Mouse (Mus musculus): ENCODE measurements around the gene Pde2a. TPM values are rescaled to one million over a fixed set of nuclear protein-coding genes. Genes with fewer than 3 reads are reported as not detected.

Pde2a gene
- 11.4 and 17.6 TPM in 2 replicates for polyA plus RNA-seq (2012; rRNA removed)

DNA sequence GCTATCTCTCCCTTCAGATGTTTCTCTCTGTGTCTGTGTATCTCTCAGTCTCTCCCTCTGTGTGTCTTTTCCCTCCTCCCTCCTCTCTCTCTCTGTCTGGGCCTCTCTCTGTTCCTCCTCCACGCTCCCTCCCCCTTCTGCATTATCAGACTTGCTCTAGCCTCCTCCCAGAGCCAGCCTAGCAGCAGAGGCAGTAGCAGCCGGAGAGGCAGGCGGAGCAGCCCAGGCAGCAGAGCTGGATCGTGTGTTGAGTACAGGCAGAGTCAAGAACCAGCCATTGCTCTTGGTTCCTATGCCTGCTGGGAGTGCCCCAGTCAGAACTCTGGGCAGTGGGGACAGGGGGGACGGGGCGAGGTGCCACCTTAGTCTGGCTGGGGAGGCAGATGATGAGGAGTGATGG is at the start of gene Pde2a:
TSS of gene Pde2a (plus strand) at position 163 of the 400 bp plus-strand sequence.
- no peaks in the 10 kb centered on the region for H3K27me3 ChIP-seq (ENCODE audit: control insufficient read depth, insufficient read depth, low read length)
- WGBS: 28% methylated on average over 6 of the region's 6 CpGs
- no peaks in the 10 kb centered on the region; the same call in 1 of the 2 replicates for H3K4me1 ChIP-seq (ENCODE audit: control insufficient read depth, insufficient read depth, insufficient read length, low read length)
- no peak within 1 kb of the TSS for H3K27ac ChIP-seq (ENCODE audit: insufficient read depth, low read depth, low read length)
- H3K36me3 ChIP-seq (ENCODE audit: control insufficient read depth, insufficient read depth, low read length): no peaks in the 10 kb centered on the region
- no peak within 1 kb of the TSS for H3K4me3 ChIP-seq (ENCODE audit: low read depth, low read length)
- no peak for TF ChIP-seq POLR2A (IDR thresholded peaks at IDR 0.05; ENCODE audit: low read depth, low read length)
- no peak for TF ChIP-seq CTCF (IDR thresholded peaks at IDR 0.05; ENCODE audit: extremely low read depth, insufficient read length, insufficient replicate concordance, low read depth, low read length)

GRCm38 (mm10) chr7:101373082-101373481 is 48.4 kb upstream of the Pde2a start:
- no peak for TF ChIP-seq POLR2A (IDR thresholded peaks at IDR 0.05; ENCODE audit: low read depth, low read length)
- no peak for TF ChIP-seq CTCF (IDR thresholded peaks at IDR 0.05; ENCODE audit: extremely low read depth, insufficient read length, insufficient replicate concordance, low read depth, low read length)
- Histone ChIP-seq H3K27me3 (ENCODE audit: control insufficient read depth, insufficient read depth, low read length) (no peaks in the 10 kb centered on the region), H3K27ac (ENCODE audit: insufficient read depth, low read depth, low read length) (no peak overlapping the region), H3K36me3 (ENCODE audit: control insufficient read depth, insufficient read depth, low read length) (0 out of 2 replicates have a peak, but pooled peaks cover 10% of the 10 kb centered on the region), H3K4me1 (ENCODE audit: control insufficient read depth, insufficient read depth, insufficient read length, low read length) (peaks cover 11% of the 10 kb centered on the region; the same call in 1 of the 2 replicates), H3K4me3 (ENCODE audit: low read depth, low read length) (no peak overlapping the region)
- 96% methylated on average over 26 of the region's 26 CpGs for WGBS

GRCm38 (mm10) chr7:101374155-101374554 is 47.3 kb upstream of the Pde2a start:
- 0 out of 2 replicates have a peak, but pooled peaks cover 10% of the 10 kb centered on the region for H3K36me3 ChIP-seq (ENCODE audit: control insufficient read depth, insufficient read depth, low read length)
- no peak overlapping the region for H3K27ac ChIP-seq (ENCODE audit: insufficient read depth, low read depth, low read length)
- peaks cover 14% of the 10 kb centered on the region for H3K4me1 ChIP-seq (ENCODE audit: control insufficient read depth, insufficient read depth, insufficient read length, low read length)
- H3K27me3 ChIP-seq (ENCODE audit: control insufficient read depth, insufficient read depth, low read length): no peaks in the 10 kb centered on the region
- TF ChIP-seq POLR2A (IDR thresholded peaks at IDR 0.05; ENCODE audit: low read depth, low read length) (no peak), CTCF (IDR thresholded peaks at IDR 0.05; ENCODE audit: extremely low read depth, insufficient read length, insufficient replicate concordance, low read depth, low read length) (no peak)
- H3K4me3 ChIP-seq (ENCODE audit: low read depth, low read length): no peak overlapping the region

DNA sequence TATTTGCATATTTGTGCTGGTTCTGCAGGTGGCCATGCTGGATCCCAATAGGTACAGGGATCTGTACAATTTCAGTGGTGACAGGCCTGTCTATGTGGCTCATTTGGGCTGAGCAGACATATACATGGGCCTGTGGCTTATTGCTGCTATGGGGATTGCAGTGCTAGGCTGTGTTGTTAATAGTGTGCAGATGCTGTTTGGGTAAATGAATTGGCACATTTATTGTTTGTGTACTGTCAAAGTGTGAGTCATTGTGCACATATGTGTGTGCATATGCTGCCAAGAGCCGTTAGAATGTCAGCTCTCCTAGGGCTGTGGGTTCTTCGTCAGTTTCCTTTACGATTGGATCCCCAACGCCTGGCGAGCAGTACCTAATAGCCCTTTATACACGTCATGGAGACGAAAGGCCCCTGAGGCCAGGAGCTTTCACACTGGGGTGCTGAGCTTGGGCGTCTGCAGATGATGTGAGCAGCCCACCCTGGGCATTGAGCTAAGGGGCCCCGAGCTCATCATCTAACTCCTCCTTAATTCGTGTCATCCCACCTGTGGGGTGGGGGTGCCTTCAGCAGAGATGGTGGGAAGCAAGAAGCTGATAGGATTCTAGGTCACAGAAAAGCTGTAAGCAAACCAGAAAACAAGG is 44.7 kb upstream of the Pde2a start:
- H3K4me3 ChIP-seq (ENCODE audit: low read depth, low read length): no peak overlapping the region
- H3K27ac ChIP-seq (ENCODE audit: insufficient read depth, low read depth, low read length): no peak overlapping the region
- 0 out of 2 replicates have a peak, but pooled peaks cover 7% of the 10 kb centered on the region for H3K36me3 ChIP-seq (ENCODE audit: control insufficient read depth, insufficient read depth, low read length)
- TF ChIP-seq CTCF (IDR thresholded peaks at IDR 0.05; ENCODE audit: extremely low read depth, insufficient read length, insufficient replicate concordance, low read depth, low read length): no peak
- TF ChIP-seq POLR2A (IDR thresholded peaks at IDR 0.05; ENCODE audit: low read depth, low read length): no peak
- H3K27me3 ChIP-seq (ENCODE audit: control insufficient read depth, insufficient read depth, low read length): no peaks in the 10 kb centered on the region
- H3K4me1 ChIP-seq (ENCODE audit: control insufficient read depth, insufficient read depth, insufficient read length, low read length): peaks cover 13% of the 10 kb centered on the region
- WGBS: 78% methylated on average over 10 of the region's 10 CpGs

- peak overlapping the region; percentile 59 for H3K4me3 ChIP-seq (ENCODE audit: low read depth, low read length)
- no peaks in the 10 kb centered on the region for H3K27me3 ChIP-seq (ENCODE audit: control insufficient read depth, insufficient read depth, low read length)
- TF ChIP-seq POLR2A (IDR thresholded peaks at IDR 0.05; ENCODE audit: low read depth, low read length): 0 out of 2 replicates have a peak, but pooled peaks have one; percentile 25
- TF ChIP-seq CTCF (IDR thresholded peaks at IDR 0.05; ENCODE audit: extremely low read depth, insufficient read length, insufficient replicate concordance, low read depth, low read length): no peak
- WGBS: 2% methylated on average over 7 of the region's 7 CpGs
- H3K27ac ChIP-seq (ENCODE audit: insufficient read depth, low read depth, low read length): peak overlapping the region; percentile 87
- H3K4me1 ChIP-seq (ENCODE audit: control insufficient read depth, insufficient read depth, insufficient read length, low read length): peaks cover 13% of the 10 kb centered on the region
- peaks cover 7% of the 10 kb centered on the region; the same call in 1 of the 2 replicates for H3K36me3 ChIP-seq (ENCODE audit: control insufficient read depth, insufficient read depth, low read length)
Observed at GRCm38 (mm10) chr7:101377741-101378262, 43.7 kb upstream of the Pde2a start.

DNA sequence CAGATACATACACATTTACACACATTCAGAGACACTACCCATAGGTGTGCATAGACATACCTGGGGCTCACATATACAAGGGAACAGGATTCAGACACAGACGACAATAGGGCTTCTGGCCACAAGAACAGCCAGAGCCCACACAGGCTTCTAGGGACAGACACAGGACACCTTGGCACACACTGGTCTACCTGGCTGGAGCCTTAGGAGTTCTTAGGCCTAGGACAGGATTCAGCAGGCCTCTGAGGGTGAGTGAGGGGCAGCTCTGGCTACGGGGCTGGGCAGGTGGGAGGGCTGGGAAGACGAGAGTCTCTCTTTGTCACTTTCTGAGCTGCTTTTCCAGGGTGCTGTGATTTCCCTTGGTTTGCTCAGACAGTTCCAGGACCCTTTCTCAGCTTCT is 43.2 kb upstream of the Pde2a start:
- peaks cover 13% of the 10 kb centered on the region for H3K4me1 ChIP-seq (ENCODE audit: control insufficient read depth, insufficient read depth, insufficient read length, low read length)
- H3K27ac ChIP-seq (ENCODE audit: insufficient read depth, low read depth, low read length): peak overlapping the region; percentile 22
- no peaks in the 10 kb centered on the region for H3K27me3 ChIP-seq (ENCODE audit: control insufficient read depth, insufficient read depth, low read length)
- peak overlapping the region; percentile 48 for H3K4me3 ChIP-seq (ENCODE audit: low read depth, low read length)
- H3K36me3 ChIP-seq (ENCODE audit: control insufficient read depth, insufficient read depth, low read length): peaks cover 8% of the 10 kb centered on the region; the same call in 1 of the 2 replicates
- TF ChIP-seq CTCF (IDR thresholded peaks at IDR 0.05; ENCODE audit: extremely low read depth, insufficient read length, insufficient replicate concordance, low read depth, low read length) (no peak), POLR2A (IDR thresholded peaks at IDR 0.05; ENCODE audit: low read depth, low read length) (no peak)
- 18% methylated on average over 3 of the region's 3 CpGs for whole genome bisulfite sequencing

DNA sequence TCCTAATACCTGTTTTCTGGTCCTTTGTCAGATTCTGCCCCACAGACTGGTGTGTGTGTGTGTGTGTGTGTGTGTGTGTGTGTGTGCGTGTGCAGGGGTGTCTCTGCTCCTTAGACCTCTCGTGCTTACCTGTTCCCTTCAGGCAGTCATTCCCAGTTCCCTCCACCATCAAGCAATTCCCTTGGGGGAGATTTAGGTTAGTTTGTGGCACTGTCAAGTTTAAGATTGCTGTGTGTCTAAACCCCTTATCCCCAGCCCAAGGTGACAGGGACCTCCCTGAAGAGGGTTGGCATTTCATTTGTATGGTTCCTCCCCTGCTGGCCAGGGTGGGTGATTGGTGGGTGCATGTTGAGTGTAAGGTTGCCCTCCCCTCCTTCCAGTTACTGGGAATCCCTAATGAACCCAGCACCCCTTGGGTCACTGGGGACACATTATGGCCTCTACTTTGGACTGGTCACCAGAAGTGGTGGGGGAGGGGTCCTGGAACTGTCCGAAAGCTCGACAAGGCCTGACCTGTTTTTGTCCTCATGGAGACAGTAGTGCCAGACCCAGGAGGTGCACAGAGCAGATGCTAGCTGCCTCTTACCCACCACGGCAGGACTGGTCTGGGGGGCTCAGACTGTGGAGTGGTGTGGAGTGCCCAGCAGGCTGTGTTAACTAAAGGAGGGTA is 42.6 kb upstream of the Pde2a start:
- peaks cover 13% of the 10 kb centered on the region for H3K4me1 ChIP-seq (ENCODE audit: control insufficient read depth, insufficient read depth, insufficient read length, low read length)
- no peaks in the 10 kb centered on the region for H3K27me3 ChIP-seq (ENCODE audit: control insufficient read depth, insufficient read depth, low read length)
- H3K36me3 ChIP-seq (ENCODE audit: control insufficient read depth, insufficient read depth, low read length): peaks cover 5% of the 10 kb centered on the region; the same call in 1 of the 2 replicates
- 33% methylated on average over 5 of the region's 5 CpGs for WGBS
- no peak overlapping the region for H3K27ac ChIP-seq (ENCODE audit: insufficient read depth, low read depth, low read length)
- TF ChIP-seq POLR2A (IDR thresholded peaks at IDR 0.05; ENCODE audit: low read depth, low read length) (no peak), CTCF (IDR thresholded peaks at IDR 0.05; ENCODE audit: extremely low read depth, insufficient read length, insufficient replicate concordance, low read depth, low read length) (no peak)
- peak overlapping the region; percentile 48 for H3K4me3 ChIP-seq (ENCODE audit: low read depth, low read length)

Measured in small intestine, adult 2 months (tissue).